Mouse (Mus musculus) CH12.LX (cell line): Measurements from ENCODE around the gene Map4k5. TPM values are rescaled to one million over a fixed set of nuclear protein-coding genes. Genes with fewer than 3 reads are reported as not detected.

Source experiments
- DNase-seq: peaks from one replicate; pipeline ENCODE4 v3.0.0-alpha.2; 2013; ENCODE audit errors: extremely low read depth
- H3K27ac ChIP-seq: 2 replicates; pipeline ENCODE4 v1.5.1; 2012; ENCODE audit warnings: low read depth, mild to moderate bottlenecking, control low read depth, moderate library complexity; ENCODE audit not compliant: insufficient read depth
- H3K27me3 ChIP-seq: replicated peaks from 2 replicates; pipeline ENCODE3; 2012; ENCODE audit warnings: inconsistent platforms
- H3K36me3 ChIP-seq, 2 experiments: replicated peaks in 1 of 2; 2 replicates each; pipeline versions ENCODE3 to v1.6.1; 2012; ENCODE audit warnings: inconsistent platforms in 1 of 2, low read length in 1 of 2, mild to moderate bottlenecking in 1 of 2, mixed read lengths in 1 of 2, moderate library complexity in 1 of 2; ENCODE audit not compliant: control insufficient read depth in 1 of 2, insufficient read depth in 1 of 2
- H3K4me1 ChIP-seq, 2 experiments: 2 replicates each; pipeline ENCODE4 v1.6.1; 2012; ENCODE audit warnings: inconsistent platforms in 1 of 2, moderate library complexity in 1 of 2; ENCODE audit not compliant: insufficient read depth in 2 of 2, control insufficient read depth in 1 of 2
- H3K4me2 ChIP-seq: 2 replicates; pipeline ENCODE4 v1.6.1; 2012; ENCODE audit warnings: low read depth, mild to moderate bottlenecking, control low read depth; ENCODE audit not compliant: poor library complexity, insufficient read depth, severe bottlenecking
- H3K4me3 ChIP-seq, 3 experiments: fragments of 150-350 bp in 1 of 3; sonication (generic) in 1 of 3; replicated peaks in 1 of 3; 2 replicates each; pipeline versions ENCODE3 to v1.5.1; 2011 to 2012; ENCODE audit warnings: low read depth in 2 of 3, low read length in 2 of 3, mild to moderate bottlenecking in 2 of 3, moderate library complexity in 2 of 3, control low read depth in 1 of 3, improper control_type of control experiment in 1 of 3, inconsistent platforms in 1 of 3, mixed read lengths in 1 of 3; ENCODE audit not compliant: poor library complexity in 1 of 3
- H3K79me2 ChIP-seq: replicated peaks from 2 replicates; pipeline ENCODE4 v1.6.1; 2012; ENCODE audit warnings: mild to moderate bottlenecking, moderate library complexity; ENCODE audit not compliant: control insufficient read depth, poor library complexity, insufficient read depth, severe bottlenecking; ENCODE audit errors: extremely low read depth
- H3K9ac ChIP-seq: 2 replicates; pipeline ENCODE4 v1.6.1; 2012; ENCODE audit warnings: low read depth, mild to moderate bottlenecking, control low read depth, moderate library complexity; ENCODE audit not compliant: insufficient read depth
- H3K9me3 ChIP-seq: replicated peaks from 2 replicates; pipeline ENCODE3; 2012; ENCODE audit warnings: low read length, inconsistent platforms, mixed read lengths
- CHD1 ChIP-seq: IDR thresholded peaks from 2 replicates; pipeline ENCODE4 v1.6.1; 2012; ENCODE audit warnings: low read depth, low read length, improper control_type of control experiment, inconsistent platforms
- CTCF ChIP-seq, 2 experiments: IDR thresholded peaks in 1 of 2; conservative IDR thresholded peaks in 1 of 2; 2 replicates each; pipeline ENCODE4 v1.5.1; 2011 to 2012; ENCODE audit warnings: low read depth in 2 of 2, low read length in 2 of 2, improper control_type of control experiment in 1 of 2, inconsistent platforms in 1 of 2, mild to moderate bottlenecking in 1 of 2, moderate library complexity in 1 of 2
- GABPA ChIP-seq: IDR thresholded peaks from 2 replicates; pipeline ENCODE4 v1.6.1; 2012; ENCODE audit warnings: low read depth, low read length, improper control_type of control experiment, inconsistent platforms; ENCODE audit not compliant: insufficient replicate concordance
- JUND ChIP-seq: conservative IDR thresholded peaks from 2 replicates; pipeline ENCODE4 v1.6.1; 2011; ENCODE audit warnings: low read depth, low read length, improper control_type of control experiment
- KAT2A ChIP-seq: IDR thresholded peaks from 2 replicates; pipeline ENCODE4 v1.6.1; 2012; ENCODE audit warnings: low read length, improper control_type of control experiment, inconsistent platforms; ENCODE audit not compliant: insufficient replicate concordance
- MAFK ChIP-seq: IDR thresholded peaks from 2 replicates; pipeline ENCODE4 v1.6.1; 2011; ENCODE audit warnings: low read length, improper control_type of control experiment; ENCODE audit not compliant: insufficient replicate concordance
- MEF2A ChIP-seq: IDR thresholded peaks from 2 replicates; pipeline ENCODE4 v1.6.1; 2014; ENCODE audit warnings: low read depth, mild to moderate bottlenecking, inconsistent platforms, low read length, improper control_type of control experiment, borderline replicate concordance
- NRF1 ChIP-seq: IDR thresholded peaks from 2 replicates; pipeline ENCODE4 v1.6.1; 2014; ENCODE audit warnings: low read depth, mild to moderate bottlenecking, inconsistent platforms, low read length, improper control_type of control experiment, moderate library complexity
- POLR2A ChIP-seq: IDR thresholded peaks from 2 replicates; pipeline ENCODE4 v1.6.1; 2011; ENCODE audit warnings: low read depth, mild to moderate bottlenecking, improper control_type of control experiment, low read length
- POLR2AphosphoS2 ChIP-seq: IDR thresholded peaks from 2 replicates; pipeline ENCODE4 v1.6.1; 2011; ENCODE audit warnings: low read depth, low read length, improper control_type of control experiment
- RAD21 ChIP-seq: IDR thresholded peaks from 2 replicates; pipeline ENCODE4 v1.6.1; 2011; ENCODE audit warnings: low read depth, mild to moderate bottlenecking, low read length, improper control_type of control experiment, moderate library complexity
- SIN3A ChIP-seq: IDR thresholded peaks from 2 replicates; pipeline ENCODE4 v1.6.1; 2012; ENCODE audit warnings: low read length, improper control_type of control experiment, inconsistent platforms
- TBP ChIP-seq: conservative IDR thresholded peaks from 2 replicates; pipeline ENCODE4 v1.6.1; 2011; ENCODE audit warnings: low read depth, low read length, improper control_type of control experiment
- TCF12 ChIP-seq: IDR thresholded peaks from 2 replicates; pipeline ENCODE4 v1.6.1; 2014; ENCODE audit warnings: low read depth, mild to moderate bottlenecking, inconsistent platforms, low read length, improper control_type of control experiment
- USF2 ChIP-seq: conservative IDR thresholded peaks from 2 replicates; pipeline ENCODE4 v1.6.1; 2011; ENCODE audit warnings: low read depth, low read length, improper control_type of control experiment
- dilution Hi-C: fragments of 300-500 bp; cut with MboI; formaldehyde crosslinking; loops from 2 replicates; pipeline ENCODE4 v1.14.3; 2020; ENCODE audit warnings: low sequenced_read_pairs; ENCODE audit not compliant: extremely low pct_unique_long_range_greater_than_20kb, extremely low pct_ligation_motif_present
- in situ Hi-C: fragments of 300-500 bp; cut with MboI; formaldehyde crosslinking; loops from 3 replicates; pipeline ENCODE4 v1.14.3; 2019; ENCODE audit warnings: low sequenced_read_pairs, low pct_ligation_motif_present, low pct_unique_long_range_greater_than_20kb, mixed read lengths
- polyA plus RNA-seq: library from polyadenylated mRNA; unstranded; fragments of >175 nt; gene quantifications from 2 replicates; pipeline ENCODE4 v1.2.1, GENCODE M21; 2012; ENCODE audit warnings: low read depth; ENCODE audit not compliant: insufficient read length
- total RNA-seq, 2 experiments: library from RNA; depleted of rRNA; stranded (reverse); fragments of 300-350 nt in 1 of 2; fragments of >200 nt in 1 of 2; gene quantifications; 2 replicates each; pipeline ENCODE4 v1.2.3; 2012 to 2014

Gene Map4k5
- total and polyA plus RNA-seq, 3 experiments, result 7.8 to 13.5 (median 12.5) TPM

- no peak for DNase-seq
- no peaks in the 10 kb centered on the region for H3K9me3 ChIP-seq
- no peaks in the 10 kb centered on the region for H3K79me2 ChIP-seq
- TF ChIP-seq JUND, result no peak
- no peak for TF ChIP-seq SIN3A
- no peak for TF ChIP-seq POLR2A
- TF ChIP-seq KAT2A, result no peak
- TF ChIP-seq RAD21, result no peak
- no peak for TF ChIP-seq MEF2A
- TF ChIP-seq POLR2AphosphoS2, result no peak
- no peak for TF ChIP-seq MAFK
- peaks cover 32 to 64% of the 10 kb centered on the region in 2 experiments for H3K36me3 ChIP-seq
- no peak overlapping the region for H3K4me2 ChIP-seq
- H3K27ac ChIP-seq, result no peak overlapping the region
- H3K27me3 ChIP-seq, result no peaks in the 10 kb centered on the region
- dilution Hi-C loops, result no loop called here
- no peak overlapping the region for H3K9ac ChIP-seq
- in situ Hi-C loops, result no loop called here
- H3K4me3 ChIP-seq, result no peak overlapping the region
- peaks cover 0 to 13% of the 10 kb centered on the region in 2 experiments; a peak in 1 of 4 replicates for H3K4me1 ChIP-seq
These were observed 68.0 kb downstream of the Map4k5 start for GRCm38 (mm10) chr12:69824881-69825597.

- Histone ChIP-seq H3K4me2 (no peak overlapping the region), H3K27me3 (no peaks in the 10 kb centered on the region), H3K4me1 (no peaks in the 10 kb centered on the region), H3K4me3 (no peak overlapping the region)
- in situ Hi-C loops, result no loop called here
- no peak for TF ChIP-seq TCF12
- no peak for TF ChIP-seq CHD1
- TF ChIP-seq USF2, result no peak
- TF ChIP-seq TBP, result no peak
- no peak for TF ChIP-seq GABPA
- TF ChIP-seq NRF1, result no peak
- no peak for TF ChIP-seq CTCF (conservative IDR thresholded peaks at IDR 0.05 in 1 of 2, IDR thresholded peaks at IDR 0.05 in 1 of 2; ENCODE audit: low read depth in 2 of 2, low read length in 2 of 2)
- TF ChIP-seq, all 38 proteins: peak for 0
- Histone ChIP-seq H3K9me3 (no peaks in the 10 kb centered on the region), H3K36me3 (peaks cover 29 to 71% of the 10 kb centered on the region in 2 experiments), H3K9ac (no peak overlapping the region), H3K79me2 (no peaks in the 10 kb centered on the region), H3K27ac (no peak overlapping the region)
- no peak for DNase-seq
- dilution Hi-C loops, result no loop called here
These were observed 78.7 kb downstream of the Map4k5 start for GRCm38 (mm10) chr12:69814272-69814671.
